11 mouse cellular contexts compared by ENCODE assay signal in genomic region chr11:78566775-78567174, GRCm38 (mm10). TPM values are rescaled to one million over a fixed set of nuclear protein-coding genes. Genes with fewer than 3 reads are reported as not detected.
DNase-seq lines count a peak whose midpoint lies in the region; ATAC-seq and TF ChIP-seq lines count a peak whose summit lies in the region.
"Had no signal": no experiment of that assay in that cellular context is flagged by ENCODE, and none has a peak within 500 bp of the region (broad histone marks: within the 10 kb centered on the region; RNA-seq: fewer than 3 reads in every experiment).

No protein-coding gene starts in this region.

- H3K4me1 ChIP-seq in limb, embryonic 15.5 days = no peaks in the 10 kb centered on the region
- H3K4me1 ChIP-seq in limb, embryonic 10.5 days = no peaks in the 10 kb centered on the region
- H3K4me1 ChIP-seq in liver, embryonic 14.5 days (replicated peaks; ENCODE audit: control insufficient read depth in 2 of 2, insufficient read depth in 2 of 2, low read length in 1 of 2) = peaks cover 0 to 7% of the 10 kb centered on the region in 2 experiments; a peak in 2 of 4 replicates
- H3K4me1 ChIP-seq in stomach, embryonic 16.5 days (ENCODE audit: control insufficient read depth, insufficient read depth, low read length) = no peaks in the 10 kb centered on the region
- H3K4me1 ChIP-seq: forebrain, embryonic 13.5 days had no signal

- no peak overlapping the region for H3K4me2 ChIP-seq in limb, embryonic 15.5 days
- H3K4me2 ChIP-seq in liver, embryonic 14.5 days (ENCODE audit: low read depth) = no peak overlapping the region
- H3K4me2 ChIP-seq in stomach, embryonic 16.5 days (ENCODE audit: low read depth, low read length) = no peak overlapping the region
- H3K4me2 ChIP-seq: forebrain, embryonic 13.5 days had no signal

- no peaks in the 10 kb centered on the region for H3K9me3 ChIP-seq in limb, embryonic 15.5 days
- H3K9me3 ChIP-seq in limb, embryonic 10.5 days (replicated peaks) = no peaks in the 10 kb centered on the region
- H3K9me3 ChIP-seq in liver, embryonic 14.5 days (ENCODE audit: control insufficient read depth, low read length) = no peaks in the 10 kb centered on the region
- H3K9me3 ChIP-seq in stomach, embryonic 16.5 days (replicated peaks; ENCODE audit: control insufficient read depth, low read length) = no peaks in the 10 kb centered on the region
- H3K9me3 ChIP-seq: forebrain, embryonic 13.5 days had no signal

- H3K36me3 ChIP-seq in limb, embryonic 15.5 days = peaks cover 36% of the 10 kb centered on the region
- H3K36me3 ChIP-seq in limb, embryonic 10.5 days = peaks cover 49% of the 10 kb centered on the region
- H3K36me3 ChIP-seq in liver, embryonic 14.5 days (replicated peaks; ENCODE audit: control insufficient read depth, insufficient read depth, low read depth) = no peaks in the 10 kb centered on the region
- H3K36me3 ChIP-seq in stomach, embryonic 16.5 days (ENCODE audit: control insufficient read depth, insufficient read depth, low read length) = no peaks in the 10 kb centered on the region

- intact Hi-C loops in heart, postnatal 10 days (cut with DNase I) = no loop called here

- H3K9ac ChIP-seq in limb, embryonic 15.5 days = no peak overlapping the region
- H3K9ac ChIP-seq in liver, embryonic 14.5 days (replicated peaks) = no peak overlapping the region
- H3K9ac ChIP-seq in stomach, embryonic 16.5 days (ENCODE audit: low read length) = no peak overlapping the region
- H3K9ac ChIP-seq: forebrain, embryonic 13.5 days had no signal

- DNase-seq in limb, embryonic 10.5 days (ENCODE audit: low spot score) = no peak
- DNase-seq in heart, postnatal 10 days = peak; percentile 44 to 51
- no peak for DNase-seq in liver, embryonic 14.5 days (ENCODE audit: low read depth in 3 of 3, low spot score in 3 of 3)
- DNase-seq in thymus, postnatal 0 days (ENCODE audit: low spot score) = no peak
- no peak for DNase-seq in frontal cortex, adult 2 months (ENCODE audit: extremely low spot score in 1 of 2, low spot score in 1 of 2)
- DNase-seq: cerebellum, adult 11 months; layer of hippocampus, adult 9-11 months had no signal

- WGBS in limb, embryonic 15.5 days = 52% methylated on average over 6 of the region's 6 CpGs
- 56% methylated on average over 6 of the region's 6 CpGs for WGBS in limb, embryonic 10.5 days
- 28% methylated on average over 6 of the region's 6 CpGs for WGBS in liver, embryonic 14.5 days (ENCODE audit: insufficient replicate concordance)
- WGBS in stomach, embryonic 16.5 days = 46% methylated on average over 6 of the region's 6 CpGs

- TF ChIP-seq EP300 in liver, embryonic 14.5 days (IDR thresholded peaks at IDR 0.05; ENCODE audit: low read depth) = no peak

- TF ChIP-seq CTCF in liver, embryonic 14.5 days (IDR thresholded peaks at IDR 0.05; ENCODE audit: low read depth) = no peak

- peak overlapping the region; percentile 43; the same call in 1 of the 2 replicates for H3K27ac ChIP-seq in limb, embryonic 15.5 days
- H3K27ac ChIP-seq in limb, embryonic 10.5 days = no peak overlapping the region
- no peak overlapping the region for H3K27ac ChIP-seq in liver, embryonic 14.5 days
- peak overlapping the region; percentile 30; the same call in 1 of the 2 replicates for H3K27ac ChIP-seq in stomach, embryonic 16.5 days (ENCODE audit: low read length)
- H3K27ac ChIP-seq: forebrain, embryonic 13.5 days had no signal

- ATAC-seq in limb, embryonic 15.5 days (ENCODE audit: insufficient number of reproducible peaks, low FRiP score, low TSS enrichment, low read depth) = no peak
- ATAC-seq in liver, embryonic 14.5 days (ENCODE audit: insufficient read depth) = 0 out of 2 replicates have a peak, but pooled peaks have one; percentile 31
- no peak for ATAC-seq in stomach, embryonic 16.5 days (ENCODE audit: insufficient read depth, low FRiP score)
- ATAC-seq in granulocyte monocyte progenitor cell, adult 5-6 weeks (replicated peaks; ENCODE audit: poor library complexity, severe bottlenecking) = no peak
- ATAC-seq: forebrain, embryonic 13.5 days had no signal

- H3K27me3 ChIP-seq in limb, embryonic 15.5 days = no peaks in the 10 kb centered on the region
- no peaks in the 10 kb centered on the region for H3K27me3 ChIP-seq in limb, embryonic 10.5 days (ENCODE audit: low read depth, poor library complexity, severe bottlenecking)
- no peaks in the 10 kb centered on the region for H3K27me3 ChIP-seq in liver, embryonic 14.5 days (ENCODE audit: control insufficient read depth, insufficient read depth, low read length)
- H3K27me3 ChIP-seq in stomach, embryonic 16.5 days (ENCODE audit: control insufficient read depth, insufficient read depth, low read length) = no peaks in the 10 kb centered on the region
- H3K27me3 ChIP-seq: forebrain, embryonic 13.5 days had no signal

- no peak overlapping the region for H3K4me3 ChIP-seq in limb, embryonic 15.5 days
- no peak overlapping the region for H3K4me3 ChIP-seq in limb, embryonic 10.5 days
- H3K4me3 ChIP-seq in liver, embryonic 14.5 days (ENCODE audit: insufficient read depth in 1 of 2, low read depth in 2 of 2, low read length in 2 of 2) = no peak overlapping the region
- no peak overlapping the region for H3K4me3 ChIP-seq in stomach, embryonic 16.5 days (replicated peaks; ENCODE audit: low read length)
- H3K4me3 ChIP-seq: forebrain, embryonic 13.5 days had no signal

RNA-seq across cellular contexts. Expression of gene Tmem97, which starts 16.2 kb away (rescaled TPM):
- polyA plus RNA-seq in limb, embryonic 15.5 days (2015; fragmentation: Nextera tagmentation; extraction: Ambion mirVana) = 89.3 and 92.7 TPM in 2 replicates
- 87.7 and 104 TPM in 2 replicates for polyA plus RNA-seq in limb, embryonic 10.5 days (2016; fragmentation: Nextera tagmentation; extraction: Ambion mirVana)
- total RNA-seq in heart, postnatal 10 days (2021) = 10 to 100 TPM; 14.5 to 16.8 TPM
- polyA plus RNA-seq in liver, embryonic 14.5 days (2012; rRNA removed) = 34.2 and 42.3 TPM in 2 replicates
- polyA plus RNA-seq in liver, embryonic 14.5 days (2014; fragmentation: Nextera tagmentation; extraction: Ambion mirVana) = 99.5 and 116 TPM in 2 replicates
- 213 and 223 TPM in 2 replicates for polyA plus RNA-seq in stomach, embryonic 16.5 days (2015; fragmentation: Nextera tagmentation; extraction: Ambion mirVana)
- total RNA-seq in granulocyte monocyte progenitor cell, adult 5-6 weeks (2014; fragmentation: Nextera tagmentation) = 89.3 and 102 TPM in 2 replicates
- total RNA-seq in granulocyte monocyte progenitor cell, adult 5-6 weeks (2017) = 71.9 and 93.9 TPM in 2 replicates
- 59.1 and 68.2 TPM in 2 replicates for polyA plus RNA-seq in thymus, postnatal 0 days (2015; fragmentation: Nextera tagmentation; extraction: Ambion mirVana)
- polyA plus RNA-seq in frontal cortex, adult 2 months (2012; rRNA removed) = 14.1 and 18.7 TPM in 2 replicates

RNA-seq across cellular contexts. Expression of gene Ift20, which starts 30.6 kb away (rescaled TPM):
- 196 and 206 TPM in 2 replicates for polyA plus RNA-seq in limb, embryonic 15.5 days (2015; fragmentation: Nextera tagmentation; extraction: Ambion mirVana)
- polyA plus RNA-seq in limb, embryonic 10.5 days (2016; fragmentation: Nextera tagmentation; extraction: Ambion mirVana) = 85.7 and 97.9 TPM in 2 replicates
- total RNA-seq in heart, postnatal 10 days (2021) = 10 to 100 TPM; 50.6 to 53.5 TPM
- polyA plus RNA-seq in liver, embryonic 14.5 days (2012; rRNA removed) = 29.2 and 41.7 TPM in 2 replicates
- 73.9 and 77.8 TPM in 2 replicates for polyA plus RNA-seq in liver, embryonic 14.5 days (2014; fragmentation: Nextera tagmentation; extraction: Ambion mirVana)
- 136 and 157 TPM in 2 replicates for polyA plus RNA-seq in stomach, embryonic 16.5 days (2015; fragmentation: Nextera tagmentation; extraction: Ambion mirVana)
- total RNA-seq in granulocyte monocyte progenitor cell, adult 5-6 weeks (2014; fragmentation: Nextera tagmentation) = 81.0 and 106 TPM in 2 replicates
- total RNA-seq in granulocyte monocyte progenitor cell, adult 5-6 weeks (2017) = 138 and 194 TPM in 2 replicates
- polyA plus RNA-seq in thymus, postnatal 0 days (2015; fragmentation: Nextera tagmentation; extraction: Ambion mirVana) = 151 and 161 TPM in 2 replicates
- polyA plus RNA-seq in frontal cortex, adult 2 months (2012; rRNA removed) = 103 and 105 TPM in 2 replicates

RNA-seq across cellular contexts. Expression of gene Tnfaip1, which starts 30.6 kb away (rescaled TPM):
- 95.1 and 95.3 TPM in 2 replicates for polyA plus RNA-seq in limb, embryonic 15.5 days (2015; fragmentation: Nextera tagmentation; extraction: Ambion mirVana)
- 92.4 and 94.1 TPM in 2 replicates for polyA plus RNA-seq in limb, embryonic 10.5 days (2016; fragmentation: Nextera tagmentation; extraction: Ambion mirVana)
- total RNA-seq in heart, postnatal 10 days (2021) = 10 to 100 TPM; 62.7 to 66.2 TPM
- 6.3 and 6.7 TPM in 2 replicates for polyA plus RNA-seq in liver, embryonic 14.5 days (2012; rRNA removed)
- 12.6 and 13.2 TPM in 2 replicates for polyA plus RNA-seq in liver, embryonic 14.5 days (2014; fragmentation: Nextera tagmentation; extraction: Ambion mirVana)
- polyA plus RNA-seq in stomach, embryonic 16.5 days (2015; fragmentation: Nextera tagmentation; extraction: Ambion mirVana) = 76.2 and 84.1 TPM in 2 replicates
- 13.2 and 15.1 TPM in 2 replicates for total RNA-seq in granulocyte monocyte progenitor cell, adult 5-6 weeks (2014; fragmentation: Nextera tagmentation)
- 3.3 and 5.6 TPM in 2 replicates for total RNA-seq in granulocyte monocyte progenitor cell, adult 5-6 weeks (2017)
- polyA plus RNA-seq in thymus, postnatal 0 days (2015; fragmentation: Nextera tagmentation; extraction: Ambion mirVana) = 17.9 and 18.3 TPM in 2 replicates
- polyA plus RNA-seq in frontal cortex, adult 2 months (2012; rRNA removed) = 34.2 and 36.1 TPM in 2 replicates

RNA-seq across cellular contexts. Expression of gene Poldip2, which starts 54.8 kb away (rescaled TPM):
- 163 and 177 TPM in 2 replicates for polyA plus RNA-seq in limb, embryonic 15.5 days (2015; fragmentation: Nextera tagmentation; extraction: Ambion mirVana)
- polyA plus RNA-seq in limb, embryonic 10.5 days (2016; fragmentation: Nextera tagmentation; extraction: Ambion mirVana) = 179 TPM in 2 replicates
- 100 to 1,000 TPM; 161 to 163 TPM for total RNA-seq in heart, postnatal 10 days (2021)
- 24.1 and 28.2 TPM in 2 replicates for polyA plus RNA-seq in liver, embryonic 14.5 days (2012; rRNA removed)
- polyA plus RNA-seq in liver, embryonic 14.5 days (2014; fragmentation: Nextera tagmentation; extraction: Ambion mirVana) = 55.6 and 57.2 TPM in 2 replicates
- polyA plus RNA-seq in stomach, embryonic 16.5 days (2015; fragmentation: Nextera tagmentation; extraction: Ambion mirVana) = 131 and 136 TPM in 2 replicates
- total RNA-seq in granulocyte monocyte progenitor cell, adult 5-6 weeks (2014; fragmentation: Nextera tagmentation) = 61.3 and 68.8 TPM in 2 replicates
- total RNA-seq in granulocyte monocyte progenitor cell, adult 5-6 weeks (2017) = 64.5 and 85.8 TPM in 2 replicates
- polyA plus RNA-seq in thymus, postnatal 0 days (2015; fragmentation: Nextera tagmentation; extraction: Ambion mirVana) = 90.1 and 95.8 TPM in 2 replicates
- 107 and 115 TPM in 2 replicates for polyA plus RNA-seq in frontal cortex, adult 2 months (2012; rRNA removed)

RNA-seq across cellular contexts. Expression of gene Tmem199, which starts 54.8 kb away (rescaled TPM):
- polyA plus RNA-seq in limb, embryonic 15.5 days (2015; fragmentation: Nextera tagmentation; extraction: Ambion mirVana) = 39.7 and 41.9 TPM in 2 replicates
- polyA plus RNA-seq in limb, embryonic 10.5 days (2016; fragmentation: Nextera tagmentation; extraction: Ambion mirVana) = 73.7 and 85.5 TPM in 2 replicates
- total RNA-seq in heart, postnatal 10 days (2021) = 10 to 100 TPM; 14.9 to 16.6 TPM
- polyA plus RNA-seq in liver, embryonic 14.5 days (2012; rRNA removed) = 10.6 and 14.5 TPM in 2 replicates
- 20.6 and 22.1 TPM in 2 replicates for polyA plus RNA-seq in liver, embryonic 14.5 days (2014; fragmentation: Nextera tagmentation; extraction: Ambion mirVana)
- polyA plus RNA-seq in stomach, embryonic 16.5 days (2015; fragmentation: Nextera tagmentation; extraction: Ambion mirVana) = 38.9 and 43.1 TPM in 2 replicates
- total RNA-seq in granulocyte monocyte progenitor cell, adult 5-6 weeks (2014; fragmentation: Nextera tagmentation) = 21.9 and 36.8 TPM in 2 replicates
- 25.5 and 29.9 TPM in 2 replicates for total RNA-seq in granulocyte monocyte progenitor cell, adult 5-6 weeks (2017)
- 53.6 and 54.2 TPM in 2 replicates for polyA plus RNA-seq in thymus, postnatal 0 days (2015; fragmentation: Nextera tagmentation; extraction: Ambion mirVana)
- 51.4 and 56.6 TPM in 2 replicates for polyA plus RNA-seq in frontal cortex, adult 2 months (2012; rRNA removed)

Comparison
In these comparisons a context has a peak if more than half of its experiments do, and no peak if none do; other contexts are left out.
1. H3K27ac ChIP-seq: peak in limb, embryonic 15.5 days (single experiment) and stomach, embryonic 16.5 days (single experiment); none in limb, embryonic 10.5 days (single experiment) and liver, embryonic 14.5 days (single experiment).
2. DNase-seq: peak in heart, postnatal 10 days (2 of 2); none in limb, embryonic 10.5 days (single experiment), liver, embryonic 14.5 days (0 of 3), thymus, postnatal 0 days (single experiment) and frontal cortex, adult 2 months (0 of 2).